Mouse (Mus musculus) c-Kit-negative CD71-positive TER-119-positive erythroid progenitor cells, embryonic 14.5 days (primary cell): ENCODE data around the gene Itga10.
"Not testable (repeated sequence)": the region's sequence is repeated elsewhere in the genome, so short reads cannot be mapped to it uniquely, and the experiment has no call there.

ENCODE experiments used
- DNase-seq: peaks from one replicate; pipeline ENCODE4 v3.0.0-alpha.2; 2013; ENCODE audit warnings: low read depth, low spot score

Gene Itga10

DNA sequence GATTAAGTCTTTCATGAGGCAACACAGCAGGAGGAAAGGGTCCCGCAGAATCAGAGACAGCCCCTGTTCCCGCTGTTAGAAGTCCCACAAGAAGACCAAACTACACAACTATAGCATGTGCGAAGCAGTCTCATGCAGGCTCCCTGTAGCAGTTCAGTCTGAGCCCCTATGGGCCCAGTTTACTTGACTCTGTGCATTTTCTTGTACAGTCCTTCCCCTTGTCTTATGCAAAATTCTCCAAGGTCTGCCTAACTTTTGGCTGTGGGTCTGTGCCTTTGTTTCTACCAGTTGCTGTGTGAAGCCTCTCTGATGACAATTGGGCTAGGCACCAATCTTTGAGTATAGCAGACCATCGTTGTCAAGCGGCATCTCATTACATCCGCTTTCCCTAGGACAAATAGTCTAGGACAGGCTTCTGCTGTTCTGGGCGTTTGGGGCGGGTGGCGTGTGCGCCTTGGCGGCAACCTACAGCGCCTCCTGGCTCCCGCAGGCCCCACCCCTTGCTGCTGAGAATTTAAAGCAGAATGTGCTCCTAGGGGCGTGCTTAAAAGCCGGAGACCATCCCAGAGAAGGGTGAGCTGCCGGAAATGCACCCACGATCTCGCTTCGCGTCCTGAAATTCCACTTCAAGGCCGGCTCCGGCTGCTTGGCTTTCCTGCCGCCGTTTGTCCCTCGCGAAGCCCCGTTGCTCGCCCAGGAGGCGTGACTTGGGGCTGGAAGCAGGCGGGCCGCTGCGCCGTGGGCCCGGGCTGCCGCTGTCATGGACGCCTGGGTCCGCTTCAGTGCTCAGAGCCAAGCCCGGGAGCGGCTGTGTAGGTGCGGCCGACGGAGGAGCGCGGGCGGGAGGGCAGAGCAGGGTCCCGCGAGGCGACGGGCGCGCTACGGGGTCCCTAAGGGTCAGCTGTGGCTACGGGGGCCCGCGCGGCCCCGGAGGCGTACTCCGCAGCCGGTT, 10.2 kb upstream of the Itga10 start, which contains the start of the genes Pex11b and Gm42957:
Gene Pex11b, plus strand, starts transcription at position 449 of the 952 bp plus-strand sequence.
Gene Gm42957, plus strand, starts transcription at position 547 of the 952 bp plus-strand sequence.
- DNase-seq: peak; percentile 52

DNA sequence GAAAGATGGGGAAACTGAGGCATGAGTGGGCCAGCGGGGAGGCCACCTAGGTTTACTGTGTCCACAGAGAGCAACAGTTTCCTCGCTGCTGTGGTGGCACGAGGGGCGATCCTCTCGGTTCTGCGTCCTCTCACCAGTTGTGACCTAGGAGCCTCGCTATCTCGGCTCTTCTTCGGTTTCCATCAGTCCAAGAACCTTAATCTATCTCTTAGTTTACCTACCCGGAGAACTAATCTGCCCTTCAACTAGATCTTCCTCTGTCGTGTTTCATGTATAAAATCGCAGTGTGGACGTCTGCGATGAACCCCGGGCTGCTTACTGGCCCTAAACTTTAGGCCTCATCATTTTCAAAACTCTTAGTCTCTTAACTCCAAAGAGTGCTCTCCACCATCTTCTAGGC, 9.5 kb upstream of the Itga10 start:
- no peak for DNase-seq

DNA sequence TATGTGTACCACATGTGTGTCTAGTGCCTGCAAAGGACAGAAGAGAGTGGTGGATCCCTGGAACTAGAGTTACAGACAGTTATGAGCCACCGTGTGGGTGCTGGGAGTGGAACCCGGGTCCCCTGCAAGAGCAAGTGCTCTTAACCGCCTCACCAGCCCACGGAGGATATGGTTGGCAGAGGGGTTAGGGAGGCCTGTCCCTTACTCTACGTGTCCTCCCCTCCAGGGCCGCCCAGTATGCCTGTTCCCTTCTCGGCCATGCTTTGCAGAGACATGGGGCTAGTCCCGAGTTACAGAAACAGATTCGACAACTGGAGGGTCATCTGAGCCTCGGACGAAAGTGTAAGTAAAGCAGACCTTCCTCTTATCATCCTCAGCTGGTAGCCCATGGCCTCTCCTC, 8.9 kb upstream of the Itga10 start:
- DNase-seq: no peak

DNA sequence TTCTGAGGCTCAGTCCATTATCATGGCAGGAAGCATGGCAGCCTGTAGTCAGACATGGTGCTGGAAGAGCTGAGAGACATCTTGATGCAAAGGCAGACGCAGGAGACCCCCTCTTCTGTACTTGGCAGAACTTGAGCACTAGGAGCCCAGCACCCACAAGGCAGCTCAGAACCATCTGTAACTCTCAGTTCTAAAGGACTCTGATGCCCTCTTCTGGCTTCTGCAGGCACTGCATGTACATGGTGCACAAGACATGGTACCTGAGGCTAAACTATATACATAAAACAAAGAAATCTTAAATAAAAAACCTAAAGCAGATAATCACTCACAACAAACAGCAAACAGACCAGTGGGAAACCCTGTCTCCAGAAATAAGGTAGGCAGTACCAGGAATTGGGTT, 6.2 kb upstream of the Itga10 start:
- peak; percentile 40 for DNase-seq

DNA sequence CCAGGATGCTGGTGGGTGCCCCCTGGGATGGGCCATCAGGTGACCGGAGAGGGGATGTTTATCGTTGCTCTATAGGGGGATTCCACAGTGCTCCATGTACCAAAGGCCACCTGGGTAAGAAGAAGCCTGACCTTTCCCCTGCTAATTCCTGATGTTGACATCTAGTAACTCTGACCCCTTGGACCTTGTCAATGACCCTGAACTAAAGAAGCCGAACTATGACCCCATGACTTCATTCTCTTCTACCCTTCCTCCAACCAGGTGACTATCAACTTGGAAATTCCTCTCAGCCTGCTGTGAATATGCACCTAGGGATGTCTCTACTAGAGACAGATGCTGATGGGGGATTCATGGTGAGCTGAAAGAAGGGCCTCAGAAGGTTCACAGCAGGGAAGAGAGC, 2.0 kb downstream of the Itga10 start:
- no peak for DNase-seq

DNA sequence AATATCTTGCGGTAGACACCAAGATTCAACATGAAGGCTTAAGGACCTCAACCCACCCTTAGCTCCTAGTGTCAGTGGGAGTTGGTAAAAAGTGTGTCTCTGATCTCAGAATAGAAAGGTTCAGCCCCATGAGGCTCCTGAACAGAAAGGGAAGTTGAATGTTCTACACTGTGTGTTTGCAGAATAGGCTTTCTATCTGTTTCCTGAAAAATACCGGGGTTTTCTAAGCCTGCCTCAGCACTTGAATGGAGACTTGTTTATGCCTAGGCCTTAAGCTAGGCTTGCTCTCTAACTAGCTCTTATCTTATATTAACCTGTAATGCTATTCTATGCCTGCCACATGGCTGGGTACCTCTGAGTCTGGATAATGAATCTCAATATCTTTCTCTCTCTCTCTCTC, 15.5 kb downstream of the Itga10 start:
- DNase-seq: no peak

DNA sequence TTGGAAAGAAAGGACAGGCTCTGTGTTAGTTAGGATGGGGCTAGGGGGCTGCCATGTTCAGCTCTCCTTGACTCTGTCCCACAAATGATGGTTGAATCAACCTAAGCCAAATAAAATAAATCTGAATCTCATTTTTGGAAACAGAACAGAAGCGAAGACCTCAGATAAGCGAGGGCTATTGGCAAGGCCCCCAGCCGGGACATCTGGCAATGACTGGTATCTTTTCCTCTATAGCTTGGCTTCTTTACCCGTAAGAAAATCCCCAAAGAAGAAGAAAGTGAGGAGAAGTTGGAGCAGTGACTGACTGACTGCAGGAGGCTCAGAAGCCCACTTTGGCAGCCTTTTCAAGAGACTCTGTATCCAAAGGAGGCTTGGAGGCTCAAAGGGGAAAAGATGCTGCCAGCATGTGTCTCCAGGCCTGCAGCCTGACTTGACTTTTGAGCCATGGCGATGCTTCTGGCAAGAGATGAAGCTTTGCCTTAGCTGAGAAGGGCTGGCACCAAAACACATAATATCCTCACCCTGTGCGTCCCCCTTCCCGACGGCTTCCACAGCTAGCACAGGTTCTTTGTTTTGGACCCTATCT, 17.4 kb downstream of the Itga10 start:
- DNase-seq: no peak

DNA sequence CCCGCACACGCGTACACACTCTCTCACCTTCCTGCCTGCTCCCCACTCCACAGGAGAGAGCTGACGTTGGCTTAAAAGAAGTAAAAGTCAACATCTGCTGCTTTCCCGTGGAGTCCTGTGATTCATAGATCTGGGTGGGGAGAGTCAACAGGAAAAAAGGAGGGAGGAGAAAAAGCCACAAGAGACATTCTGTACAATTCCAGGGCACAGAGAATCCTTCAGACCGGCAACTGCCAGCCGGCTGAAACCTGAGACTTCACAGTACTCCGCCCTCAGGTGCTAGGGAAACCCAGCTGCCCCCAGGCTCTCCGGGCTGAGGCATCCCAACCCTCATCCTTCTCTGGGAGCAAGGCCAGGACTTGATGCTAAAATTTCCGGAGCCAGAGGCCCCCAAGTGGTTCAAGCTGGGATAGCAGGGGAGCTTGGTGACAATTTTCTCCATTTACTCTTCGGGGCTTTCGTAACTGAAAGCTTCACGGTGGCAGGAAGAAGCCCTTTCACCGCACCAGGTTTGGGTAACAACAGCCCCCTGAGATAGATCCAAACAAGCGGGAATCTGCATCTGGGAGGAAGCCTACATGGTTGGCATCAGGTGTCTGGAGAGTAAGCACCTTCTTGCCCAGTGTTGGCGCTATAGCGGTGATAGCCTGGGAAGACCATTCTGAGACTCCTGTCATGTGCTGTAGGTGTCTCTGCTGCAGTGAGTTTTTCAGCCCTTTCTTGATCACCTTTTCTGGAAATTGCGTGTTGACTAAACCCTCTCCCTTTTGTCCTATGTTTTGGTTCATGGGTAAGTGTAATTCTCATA, 18.3 kb downstream of the Itga10 start:
- no peak for DNase-seq

DNA sequence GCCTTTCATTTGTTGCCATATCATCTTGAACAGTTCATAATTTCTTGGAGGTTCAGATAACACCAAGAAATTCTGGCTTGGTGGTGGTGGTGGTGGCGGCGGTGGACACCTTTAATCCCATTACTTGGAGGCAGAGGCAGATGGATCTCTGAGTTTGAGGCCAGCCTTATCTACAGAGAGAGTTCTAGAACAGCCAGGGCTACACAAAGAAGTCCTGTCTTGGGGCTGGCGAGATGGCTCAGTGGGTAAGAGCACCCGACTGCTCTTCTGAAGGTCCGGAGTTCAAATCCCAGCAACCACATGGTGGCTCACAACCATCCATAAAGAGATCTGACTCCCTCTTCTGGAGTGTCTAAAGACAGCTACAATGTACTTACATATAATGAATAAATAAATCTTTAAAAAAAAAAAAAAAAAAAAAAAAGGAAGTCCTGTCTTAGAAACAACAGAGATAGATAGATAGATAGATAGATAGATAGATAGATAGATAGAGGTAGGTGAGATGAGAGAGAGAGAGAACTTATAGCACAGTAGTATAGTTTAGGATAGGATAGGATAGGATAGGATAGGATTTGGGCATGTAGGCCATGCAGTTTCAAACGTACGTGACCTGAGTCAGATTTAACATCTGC, 20.5 kb downstream of the Itga10 start:
- not testable (repeated sequence) for DNase-seq

DNA sequence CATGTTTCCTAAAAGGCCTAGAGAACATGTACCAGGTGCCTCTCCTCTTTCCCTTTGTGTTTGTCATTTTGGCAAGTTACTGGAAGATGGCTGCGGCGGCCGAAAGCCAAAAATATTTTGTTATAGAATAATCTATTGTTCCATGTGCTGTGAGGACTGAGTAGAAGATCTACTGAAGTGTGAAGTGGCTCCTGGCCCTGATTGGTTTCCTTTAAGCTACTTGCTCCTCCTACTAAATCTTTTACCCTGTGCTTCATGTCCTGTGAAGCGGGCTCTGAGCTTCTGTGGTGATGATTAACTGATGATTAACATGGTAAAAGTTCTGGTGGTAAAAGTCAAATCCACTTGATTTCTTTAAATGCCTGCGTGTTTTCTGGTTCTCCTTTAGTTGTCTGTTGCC, 21.5 kb downstream of the Itga10 start:
- no peak for DNase-seq

DNA sequence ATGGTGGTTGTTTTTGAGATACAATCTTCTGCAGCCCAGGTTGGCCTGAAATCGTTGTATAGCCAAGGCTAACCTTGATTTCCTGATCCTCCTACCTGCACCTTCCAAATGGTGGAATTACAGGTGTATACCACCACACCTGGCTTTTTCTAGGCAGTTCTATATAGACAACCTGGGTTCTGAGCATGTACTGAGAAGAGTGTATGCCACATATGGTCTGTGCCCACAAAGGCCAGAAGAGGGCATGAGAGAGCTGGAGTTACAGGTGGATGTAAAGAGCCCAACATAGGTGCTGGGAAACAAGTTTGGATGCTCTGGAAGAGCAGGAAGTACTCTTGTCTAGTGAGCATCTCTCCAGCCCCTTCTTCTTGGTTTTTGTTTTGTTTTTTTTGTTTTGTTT, 21.9 kb downstream of the Itga10 start:
- DNase-seq: no peak

DNA sequence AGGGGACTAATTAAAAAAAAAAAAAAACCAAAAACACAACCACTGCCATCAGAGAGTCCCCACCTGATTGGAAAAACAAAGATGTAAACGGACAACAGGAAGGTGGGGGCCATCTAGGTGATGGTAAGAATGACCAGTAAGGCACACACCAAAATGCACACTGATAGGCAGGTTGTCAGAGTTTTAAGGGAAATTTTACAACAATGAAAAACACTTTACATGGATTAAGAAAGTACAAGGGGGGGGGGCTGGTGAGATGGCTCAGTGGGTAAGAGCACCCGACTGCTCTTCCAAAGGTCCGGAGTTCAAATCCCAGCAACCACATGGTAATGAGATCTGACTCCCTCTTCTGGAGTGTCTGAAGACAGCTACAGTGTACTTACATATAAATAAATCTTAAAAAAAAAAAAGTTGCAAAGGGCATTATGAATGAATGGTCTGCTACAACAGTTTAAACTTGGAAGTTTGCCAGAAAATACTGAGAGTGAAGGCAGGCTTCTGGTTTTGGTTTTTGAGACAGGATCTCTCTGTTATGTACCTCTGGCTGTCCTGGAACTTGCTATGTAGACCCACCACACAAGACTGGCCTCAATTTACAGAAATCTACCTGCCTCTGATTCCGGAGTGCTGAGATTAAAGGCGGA, 23.2 kb downstream of the Itga10 start:
- DNase-seq: no peak

DNA sequence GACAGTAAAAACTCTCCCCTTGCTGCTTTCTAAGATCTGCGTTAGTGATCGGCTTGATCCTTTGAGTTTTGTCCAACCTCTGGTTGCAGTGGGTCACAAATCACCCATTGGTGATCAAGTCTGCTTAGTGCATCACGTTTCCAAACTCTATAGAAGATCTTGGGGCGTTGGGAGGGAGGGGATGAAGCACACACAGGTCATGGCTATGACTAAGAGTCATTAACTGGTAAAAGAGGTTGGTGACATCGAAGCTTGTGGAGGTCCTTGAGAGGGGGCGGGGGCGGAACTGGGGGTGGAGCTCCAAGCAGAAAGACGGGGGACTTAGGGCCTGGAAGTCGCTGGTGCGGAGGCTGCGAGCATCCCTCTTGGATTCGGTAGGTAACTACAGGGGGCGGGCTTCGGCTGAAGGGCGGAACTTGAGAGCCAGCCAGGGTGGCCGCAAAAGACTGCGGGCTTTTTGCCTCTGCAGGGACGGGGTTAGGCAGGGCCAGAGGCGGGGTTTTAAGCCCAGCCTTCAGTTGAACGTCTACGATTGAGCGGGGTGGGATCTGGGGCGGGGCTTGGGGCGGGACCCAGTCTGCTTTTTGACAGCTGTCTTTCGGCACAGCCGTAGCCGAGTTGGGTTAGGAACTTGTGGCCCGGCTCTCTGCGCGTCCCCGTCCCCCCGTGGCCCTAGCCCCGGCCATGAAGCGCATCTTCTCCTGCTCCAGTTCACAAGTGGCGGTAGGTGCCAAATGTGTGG, 24.5 kb downstream of the Itga10 start, which contains the start of gene Ankrd35:
Gene Ankrd35, plus strand, starts transcription at position 405 of the 742 bp plus-strand sequence.
- peak; percentile 22 for DNase-seq

DNA sequence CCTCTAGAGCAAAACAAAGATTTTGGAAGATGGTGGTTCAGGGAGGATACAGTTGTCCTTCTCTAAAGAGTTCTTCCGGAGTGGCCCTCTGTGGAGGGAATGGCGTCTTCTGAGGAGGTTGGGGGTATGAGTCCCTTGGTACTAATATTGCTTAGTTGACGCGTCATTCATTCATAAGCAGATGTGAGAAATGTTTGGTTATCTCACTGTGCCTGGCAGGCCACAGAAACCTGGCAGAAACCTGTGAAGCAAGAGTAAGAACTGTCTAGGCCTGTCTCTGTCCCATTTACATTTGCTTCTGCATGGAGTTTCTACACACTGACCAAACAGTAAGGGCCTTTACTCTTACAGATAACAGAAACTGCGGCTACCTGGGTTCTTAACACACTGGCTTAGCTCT, 26.1 kb downstream of the Itga10 start:
- no peak for DNase-seq

DNA sequence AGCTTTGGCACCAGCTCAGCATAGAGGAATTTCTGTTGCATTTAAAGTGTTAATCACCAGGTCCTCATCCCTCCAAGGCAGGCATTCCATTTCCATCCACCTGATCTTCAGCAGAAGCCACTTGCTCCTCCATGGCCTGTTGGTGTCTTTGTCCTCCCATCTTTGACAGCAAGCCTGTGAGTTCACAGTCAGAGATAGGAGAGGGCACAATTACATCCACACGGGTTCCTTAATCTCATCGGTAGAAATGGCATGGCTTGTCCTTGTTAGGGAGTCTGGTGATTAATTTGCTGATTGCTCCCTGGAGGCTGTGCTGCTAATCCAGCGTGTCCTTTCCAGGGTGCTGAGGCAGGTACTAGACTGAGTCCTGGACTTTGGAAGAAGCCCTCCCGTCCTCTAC, 28.1 kb downstream of the Itga10 start:
- DNase-seq: no peak

DNA sequence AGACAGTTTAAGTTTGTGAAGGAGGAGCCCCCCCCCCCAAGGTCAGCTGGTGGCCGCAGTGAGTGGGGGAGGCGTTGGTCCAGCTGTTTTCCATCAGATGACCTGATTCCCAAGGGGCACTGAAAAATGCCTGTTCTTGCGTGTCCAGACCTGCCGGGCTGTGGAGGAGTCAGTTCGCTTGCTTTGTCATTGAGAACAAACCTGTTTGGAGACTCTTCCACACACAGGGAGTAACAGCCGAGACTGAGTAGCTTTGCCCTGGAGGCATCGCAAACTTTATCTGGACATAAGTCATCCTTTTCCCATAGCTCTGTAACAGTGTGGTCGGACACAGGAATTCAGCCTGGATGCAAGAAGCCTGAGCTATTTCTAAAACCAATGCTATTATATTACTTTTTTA, 29.1 kb downstream of the Itga10 start:
- DNase-seq: no peak

DNA sequence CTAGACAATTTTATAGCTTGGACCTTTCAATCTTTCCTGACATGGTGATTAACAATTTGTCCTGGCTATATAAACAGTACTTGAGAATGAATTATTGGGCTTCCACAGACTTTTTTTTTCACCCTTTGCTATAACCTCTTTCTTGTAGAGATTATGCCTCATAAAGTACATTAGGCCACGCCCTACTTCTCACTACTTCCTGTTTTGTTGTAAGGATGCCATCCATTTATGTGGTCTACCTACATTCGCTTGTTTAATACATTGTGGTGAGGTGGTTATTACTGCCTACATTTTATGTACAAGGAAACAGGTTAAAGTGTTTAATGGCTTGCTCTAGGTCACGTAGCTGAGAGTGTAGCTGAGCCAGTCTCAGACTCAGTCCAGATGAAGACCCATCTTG, 29.8 kb downstream of the Itga10 start:
- DNase-seq: no peak

DNA sequence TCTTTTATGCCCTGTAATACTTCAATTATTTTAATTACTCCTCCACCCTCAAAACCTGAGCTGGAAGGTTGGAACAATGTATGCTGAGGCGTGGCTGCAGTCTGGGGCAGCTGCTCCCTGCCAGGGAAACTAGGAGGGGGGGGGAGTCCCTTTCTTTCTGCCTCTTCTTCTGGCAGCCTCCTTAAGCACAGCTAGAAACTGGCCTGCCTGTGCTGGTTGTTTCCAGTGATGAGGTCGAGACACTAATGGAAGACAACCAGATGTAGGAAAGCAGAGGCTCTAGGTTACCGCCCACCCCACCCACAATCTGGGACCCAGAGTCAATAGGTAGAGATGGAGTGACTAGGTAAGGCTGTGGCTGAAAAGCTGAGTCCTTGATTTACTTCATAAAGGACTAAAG, 30.3 kb downstream of the Itga10 start:
- no peak for DNase-seq

DNA sequence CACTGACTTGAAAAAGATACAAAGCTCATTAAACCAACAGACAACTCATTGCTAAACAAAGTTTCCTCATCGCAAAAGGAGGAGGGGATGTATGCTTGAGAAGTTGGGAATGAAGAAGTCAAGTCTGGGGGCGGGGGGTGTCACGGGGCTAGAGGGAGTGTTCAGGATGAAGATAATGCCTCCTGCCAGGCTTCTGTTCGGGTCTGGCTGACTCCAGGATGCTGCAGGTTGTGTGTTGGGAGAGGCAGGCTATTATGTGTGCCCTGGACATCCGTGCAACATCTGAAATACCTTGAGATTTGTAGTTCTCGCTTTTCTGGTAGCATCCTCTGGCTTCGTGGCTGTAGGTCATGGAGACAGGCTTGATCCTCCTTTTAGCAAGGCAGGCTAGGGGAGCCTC, 33.1 kb downstream of the Itga10 start:
- DNase-seq: no peak

DNA sequence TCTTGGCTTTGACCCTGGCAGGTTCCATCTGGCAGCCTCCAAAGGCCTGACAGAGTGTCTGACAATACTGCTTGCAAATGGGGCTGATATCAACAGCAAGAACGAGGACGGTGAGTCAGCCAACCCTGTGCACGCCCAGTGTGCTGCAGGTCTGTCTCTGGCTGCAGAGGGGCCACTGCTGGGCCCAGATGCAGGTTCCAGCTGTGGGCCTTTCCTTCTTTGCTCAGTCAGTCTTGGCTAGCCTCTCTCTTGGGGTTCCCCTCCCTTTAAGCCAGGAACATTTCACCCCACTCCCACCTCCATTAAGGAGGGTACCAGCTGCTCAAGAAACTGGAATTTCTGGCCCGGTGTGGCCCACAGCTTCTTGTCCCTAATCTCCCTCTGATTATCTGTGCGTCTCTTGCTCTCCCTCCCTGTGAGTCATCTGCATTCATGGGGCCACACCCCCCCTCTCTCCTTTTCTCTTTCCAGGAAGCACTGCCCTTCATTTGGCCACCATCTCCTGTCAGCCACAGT, 33.8 kb downstream of the Itga10 start:
- no peak for DNase-seq
